Mouse (Mus musculus) neural tube, embryonic 12.5 days (tissue): Measurements from ENCODE around the gene Pou3f3. TPM values are rescaled to one million over a fixed set of nuclear protein-coding genes. Genes with fewer than 3 reads are reported as not detected.

Experiments used
- ATAC-seq: fragments of 200-750 bp; cut with Nextera tagmentation; 2 replicates; pipeline ENCODE4 v1.8.0; 2017; ENCODE audit warnings: low read depth, mild to moderate bottlenecking, moderate TSS enrichment, moderate library complexity; ENCODE audit not compliant: low FRiP score
- H3K27ac ChIP-seq: fragments of 300-500 bp; sonication (generic); 2 replicates; pipeline ENCODE4 v1.5.1; 2016
- H3K27me3 ChIP-seq: fragments of 300-500 bp; sonication (generic); replicated peaks from 2 replicates; pipeline ENCODE4 v1.6.1; 2016; ENCODE audit warnings: mild to moderate bottlenecking
- H3K36me3 ChIP-seq: fragments of 300-500 bp; sonication (generic); 2 replicates; pipeline ENCODE4 v1.6.1; 2016; ENCODE audit warnings: mild to moderate bottlenecking
- H3K4me1 ChIP-seq: fragments of 300-500 bp; sonication (generic); 2 replicates; pipeline ENCODE4 v1.6.1; 2016
- H3K4me2 ChIP-seq: fragments of 300-500 bp; sonication (generic); replicated peaks from 2 replicates; pipeline ENCODE4 v1.6.1; 2016; ENCODE audit warnings: mild to moderate bottlenecking
- H3K4me3 ChIP-seq: fragments of 300-500 bp; sonication (generic); 2 replicates; pipeline ENCODE4 v1.5.1; 2016
- H3K9ac ChIP-seq: fragments of 300-500 bp; sonication (generic); 2 replicates; pipeline ENCODE4 v1.6.1; 2016; ENCODE audit warnings: mild to moderate bottlenecking
- H3K9me3 ChIP-seq: fragments of 300-500 bp; sonication (generic); 2 replicates; pipeline ENCODE4 v1.6.1; 2016; ENCODE audit warnings: mild to moderate bottlenecking
- WGBS: fragments of 180-500 bp; shearing (Covaris S2); methylation state at CpG from one replicate; pipeline ENCODE4 v1.1.7; 2016; 5-methylcytosine and 5-hydroxymethylcytosine counted together
- polyA plus RNA-seq: library from polyadenylated mRNA; unstranded; fragments of >200 nt; fragmentation: Nextera tagmentation; extraction: Ambion mirVana; gene quantifications from 2 replicates; pipeline ENCODE4 v1.2.1, GENCODE M21; 2016

The Pou3f3 gene
- polyA plus RNA-seq, 1 experiment from 2014 or later = 17.8 TPM

DNA sequence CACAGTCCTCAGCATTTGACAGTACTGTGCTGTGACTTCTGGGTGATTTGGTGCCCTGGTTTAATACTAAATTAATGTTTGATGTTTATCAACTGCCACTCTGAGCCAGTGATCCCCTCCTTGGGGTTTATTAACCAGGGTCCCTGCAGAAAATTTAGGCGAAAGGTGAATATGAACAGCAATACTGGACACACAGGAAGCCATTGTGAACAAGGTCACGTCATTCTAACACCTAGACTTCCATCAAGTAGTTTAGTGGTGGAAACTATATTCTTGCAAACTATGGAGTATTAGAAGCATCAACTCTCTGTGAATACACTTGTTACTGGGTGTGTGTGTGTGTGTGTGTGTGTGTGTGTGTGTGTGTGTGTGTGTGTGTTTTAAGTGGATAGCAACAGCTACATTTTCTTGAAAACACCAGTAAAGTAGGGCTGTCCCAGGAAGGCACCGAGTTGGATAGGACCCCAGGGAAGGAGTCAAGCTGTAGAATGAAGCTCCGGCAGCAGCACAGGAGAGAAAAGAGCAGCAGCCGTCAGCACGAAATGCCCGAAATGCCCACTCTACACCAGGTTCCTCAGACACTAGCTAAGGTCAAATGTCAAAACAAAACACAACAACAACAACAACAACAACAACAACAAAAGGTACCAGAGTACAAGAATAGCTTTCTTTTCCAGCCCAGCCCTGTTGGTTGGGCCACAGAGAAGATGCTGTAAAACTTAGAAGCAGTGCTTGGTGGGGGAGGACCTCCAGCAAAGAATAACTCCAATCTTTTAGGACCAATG is 7.6 kb upstream of the Pou3f3 start:
- H3K4me1 ChIP-seq = peaks cover 44% of the 10 kb centered on the region
- ATAC-seq = no peak
- peak overlapping the region; percentile 92 for H3K4me2 ChIP-seq
- no peak overlapping the region for H3K27ac ChIP-seq
- no peaks in the 10 kb centered on the region for H3K36me3 ChIP-seq
- H3K27me3 ChIP-seq = peaks cover 4% of the 10 kb centered on the region; the same call in 1 of the 2 replicates
- H3K4me3 ChIP-seq = peak overlapping the region; percentile 48
- H3K9ac ChIP-seq = peak overlapping the region; percentile 86
- H3K9me3 ChIP-seq = no peaks in the 10 kb centered on the region
- 2% methylated on average over 7 of the region's 7 CpGs for WGBS

GRCm38 (mm10) chr1:42688541-42689125 is 6.9 kb upstream of the Pou3f3 start:
- Histone ChIP-seq H3K9me3 (no peaks in the 10 kb centered on the region), H3K27me3 (peaks cover 4% of the 10 kb centered on the region; the same call in 1 of the 2 replicates), H3K27ac (no peak overlapping the region), H3K36me3 (no peaks in the 10 kb centered on the region), H3K4me3 (peak overlapping the region; percentile 15), H3K9ac (peak overlapping the region; percentile 86), H3K4me2 (peak overlapping the region; percentile 92), H3K4me1 (peaks cover 44% of the 10 kb centered on the region)
- no peak for ATAC-seq
- 4% methylated on average over 4 of the region's 4 CpGs for WGBS

DNA sequence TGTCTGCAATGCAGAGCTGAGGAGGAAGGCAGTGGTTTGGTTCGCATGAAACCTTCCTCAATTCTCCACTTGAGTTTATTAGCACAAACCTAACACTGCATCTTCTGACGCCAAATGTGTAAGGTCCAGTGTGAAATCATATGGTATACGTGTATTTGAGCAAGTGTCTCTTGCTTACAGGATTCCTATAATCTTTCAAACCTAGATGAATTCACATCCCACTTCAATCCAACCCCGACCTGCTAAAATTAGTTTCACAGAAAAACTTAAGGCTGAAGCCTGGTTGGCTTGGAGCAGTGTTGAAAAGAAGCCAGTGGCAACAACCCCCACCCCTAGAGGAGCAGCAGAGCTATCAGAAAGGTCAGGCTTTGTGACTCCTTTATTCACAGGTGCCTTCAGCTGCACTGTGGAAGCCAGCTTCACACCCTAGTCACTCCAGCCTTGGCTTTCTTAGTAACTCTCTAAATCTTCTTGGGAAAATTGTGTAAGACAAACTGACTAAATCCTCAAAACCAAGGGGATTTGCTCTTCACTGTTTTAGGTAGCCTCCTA is 5.5 kb upstream of the Pou3f3 start:
- Histone ChIP-seq H3K4me1 (peaks cover 31% of the 10 kb centered on the region), H3K4me2 (peak overlapping the region; percentile 92), H3K4me3 (peak overlapping the region; percentile 28), H3K27ac (peak overlapping the region; percentile 32; the same call in 1 of the 2 replicates), H3K9me3 (no peaks in the 10 kb centered on the region), H3K27me3 (no peaks in the 10 kb centered on the region), H3K36me3 (no peaks in the 10 kb centered on the region), H3K9ac (peak overlapping the region; percentile 86)
- 4% methylated on average over 4 of the region's 4 CpGs for WGBS
- ATAC-seq = no peak

DNA sequence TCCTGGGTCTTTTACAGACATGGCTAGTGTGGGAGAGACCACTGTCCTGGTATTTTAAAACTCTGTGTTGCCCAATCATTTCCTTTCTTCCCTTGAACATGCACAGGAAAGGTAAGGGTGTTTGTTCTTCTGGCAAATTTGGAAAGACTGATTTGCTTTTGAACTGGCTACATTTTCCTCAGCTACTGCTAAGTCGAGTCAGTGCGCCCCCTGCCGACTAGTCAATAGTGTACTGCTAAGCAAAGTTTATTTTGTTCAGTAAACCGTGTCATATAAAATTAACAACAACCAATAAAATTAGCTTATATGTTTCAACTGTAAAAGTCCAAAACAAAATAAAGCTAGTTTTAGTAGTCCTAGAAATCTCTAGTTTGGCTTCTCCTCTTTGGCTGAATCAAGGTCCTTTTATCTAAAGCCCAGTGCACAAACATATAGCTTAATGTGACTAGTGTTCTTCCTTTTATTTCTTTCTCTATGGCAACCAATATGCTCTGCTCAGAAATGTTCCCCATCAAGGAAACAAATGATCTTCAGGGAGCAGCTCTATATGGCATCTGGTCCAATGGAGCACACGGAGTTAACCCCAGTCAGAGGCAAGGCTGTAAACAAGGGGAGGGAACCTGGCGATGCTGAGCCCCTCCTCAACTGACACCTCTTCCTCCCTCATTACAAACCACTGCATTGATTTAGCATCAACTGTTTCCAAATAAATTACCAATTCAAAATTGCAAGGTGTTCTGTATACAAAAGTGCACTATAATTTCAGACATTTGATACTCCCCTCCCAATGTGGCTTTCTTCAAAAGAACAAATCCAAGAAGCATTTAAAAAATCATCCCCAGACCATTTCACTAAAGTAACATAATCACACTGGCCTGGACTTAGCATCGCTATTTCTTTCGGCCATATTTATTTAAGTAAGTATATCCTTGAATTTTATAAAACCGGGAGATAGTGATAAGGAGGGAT is 4.1 kb upstream of the Pou3f3 start:
- peak overlapping the region; percentile 86 for H3K9ac ChIP-seq
- 0 out of 2 replicates have a peak, but pooled peaks cover under 1% of the 10 kb centered on the region for H3K27me3 ChIP-seq
- ATAC-seq = peak; percentile 54
- peak overlapping the region; percentile 96 for H3K4me3 ChIP-seq
- H3K36me3 ChIP-seq = no peaks in the 10 kb centered on the region
- H3K9me3 ChIP-seq = no peaks in the 10 kb centered on the region
- 1% methylated on average over 9 of the region's 9 CpGs for WGBS
- peak overlapping the region; percentile 75 for H3K27ac ChIP-seq
- H3K4me2 ChIP-seq = peak overlapping the region; percentile 92
- peaks cover 18% of the 10 kb centered on the region for H3K4me1 ChIP-seq

GRCm38 (mm10) chr1:42692221-42692620 is 3.3 kb upstream of the Pou3f3 start:
- ATAC-seq = no peak
- Histone ChIP-seq H3K4me2 (peak overlapping the region; percentile 92), H3K4me1 (peaks cover 16% of the 10 kb centered on the region), H3K4me3 (peak overlapping the region; percentile 96), H3K36me3 (0 out of 2 replicates have a peak, but pooled peaks cover under 1% of the 10 kb centered on the region), H3K9ac (peak overlapping the region; percentile 83), H3K9me3 (no peaks in the 10 kb centered on the region), H3K27me3 (peaks cover 3% of the 10 kb centered on the region; the same call in 1 of the 2 replicates), H3K27ac (peak overlapping the region; percentile 75)
- WGBS = 4% methylated on average over 1 of the region's 1 CpGs

- peak overlapping the region; percentile 97 for H3K27ac ChIP-seq
- peak overlapping the region; percentile 83 for H3K9ac ChIP-seq
- peak overlapping the region; percentile 92 for H3K4me2 ChIP-seq
- no peaks in the 10 kb centered on the region for H3K9me3 ChIP-seq
- H3K27me3 ChIP-seq = peaks cover 10% of the 10 kb centered on the region; the same call in 1 of the 2 replicates
- H3K4me1 ChIP-seq = peaks cover 14% of the 10 kb centered on the region
- H3K4me3 ChIP-seq = peak overlapping the region; percentile 96
- WGBS = under 1% methylated on average over 21 of the region's 21 CpGs
- H3K36me3 ChIP-seq = peaks cover 10% of the 10 kb centered on the region
- no peak for ATAC-seq
Observed at GRCm38 (mm10) chr1:42693101-42693715, 2.4 kb upstream of the Pou3f3 start.

- ATAC-seq = peak; percentile 4
- peak overlapping the region; percentile 83 for H3K9ac ChIP-seq
Observed at GRCm38 (mm10) chr1:42693852-42694251, 1.7 kb upstream of the Pou3f3 start.

DNA sequence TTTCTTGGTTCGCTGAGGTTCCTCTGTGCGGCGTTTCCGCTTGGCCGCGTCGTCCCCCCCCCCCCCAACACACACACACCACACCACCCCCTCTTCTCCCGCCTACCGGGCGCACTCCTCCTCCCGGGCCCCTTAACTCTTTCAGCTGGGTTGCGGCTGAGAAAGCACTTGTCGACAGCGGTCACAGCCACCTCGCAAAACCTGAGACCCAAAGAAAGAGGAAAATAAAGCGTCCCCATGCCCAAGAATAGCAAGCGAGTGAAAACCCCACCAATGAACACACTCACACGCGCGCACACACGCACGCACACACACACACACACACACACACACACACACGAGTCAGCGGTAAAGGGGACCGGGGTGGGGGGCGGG is 1.3 kb upstream of the Pou3f3 start:
- Histone ChIP-seq H3K27me3 (peaks cover 10% of the 10 kb centered on the region; the same call in 1 of the 2 replicates), H3K36me3 (peaks cover 21% of the 10 kb centered on the region), H3K9me3 (no peaks in the 10 kb centered on the region), H3K4me1 (peaks cover 5% of the 10 kb centered on the region; the same call in 1 of the 2 replicates), H3K4me3 (peak overlapping the region; percentile 96), H3K27ac (peak overlapping the region; percentile 97), H3K4me2 (peak overlapping the region; percentile 92), H3K9ac (peak overlapping the region; percentile 83)
- ATAC-seq = peak; percentile 41
- under 1% methylated on average over 20 of the region's 26 CpGs for WGBS

More at GRCm38 (mm10) chr1:42693852-42694251, 1.7 kb upstream of the Pou3f3 start:
- under 1% methylated on average over 22 of the region's 22 CpGs for WGBS
- peak overlapping the region; percentile 96 for H3K4me3 ChIP-seq
- no peaks in the 10 kb centered on the region for H3K9me3 ChIP-seq
- H3K27ac ChIP-seq = peak overlapping the region; percentile 97
- H3K4me2 ChIP-seq = peak overlapping the region; percentile 92
- peaks cover 16% of the 10 kb centered on the region for H3K36me3 ChIP-seq
- peaks cover 7% of the 10 kb centered on the region for H3K4me1 ChIP-seq
- peaks cover 10% of the 10 kb centered on the region; the same call in 1 of the 2 replicates for H3K27me3 ChIP-seq

- peaks cover 4% of the 10 kb centered on the region; the same call in 1 of the 2 replicates for H3K4me1 ChIP-seq
- H3K9ac ChIP-seq = peak overlapping the region; percentile 83
- peaks cover 24% of the 10 kb centered on the region for H3K36me3 ChIP-seq
- peak overlapping the region; percentile 96 for H3K4me3 ChIP-seq
- peak; percentile 54 for ATAC-seq
- peaks cover 10% of the 10 kb centered on the region; the same call in 1 of the 2 replicates for H3K27me3 ChIP-seq
- WGBS = under 1% methylated on average over 53 of the region's 60 CpGs
- peak overlapping the region; percentile 92 for H3K4me2 ChIP-seq
- H3K27ac ChIP-seq = peak overlapping the region; percentile 97
- H3K9me3 ChIP-seq = no peaks in the 10 kb centered on the region
Observed at GRCm38 (mm10) chr1:42694665-42695577, 647 bp upstream of the Pou3f3 start.

DNA sequence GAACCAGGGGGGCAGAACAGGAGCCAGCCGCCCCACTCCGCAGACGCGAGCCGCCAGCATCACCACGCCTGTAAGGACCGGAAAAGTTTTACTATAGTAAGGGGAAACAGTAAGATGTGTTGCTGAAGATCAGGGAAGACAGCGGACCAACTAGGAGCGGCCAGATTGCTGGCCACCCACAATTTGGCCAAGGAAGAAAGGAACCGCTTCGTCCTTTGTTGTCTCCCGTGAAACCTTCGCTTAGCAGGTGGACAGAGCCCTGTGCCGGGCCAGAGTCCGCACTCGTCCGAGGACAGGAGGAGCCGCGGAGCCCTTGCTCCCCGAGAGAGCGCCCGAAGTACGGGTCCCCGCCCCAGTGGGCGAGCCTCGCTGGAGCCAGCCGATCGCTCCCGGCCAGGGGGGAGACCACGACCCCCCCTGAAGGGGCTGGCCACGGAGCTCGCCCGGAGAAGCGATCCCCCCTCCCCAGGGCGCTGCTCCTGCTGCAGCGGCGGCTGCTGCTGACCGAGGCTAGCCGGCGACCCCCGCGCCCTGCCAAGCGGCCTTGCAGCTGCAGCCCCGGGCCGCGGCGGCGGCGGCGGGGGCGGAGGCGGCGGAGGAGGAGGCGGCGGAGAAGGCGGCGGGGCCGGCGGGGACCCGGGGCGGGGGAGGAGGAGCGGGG is 933 bp downstream of the Pou3f3 start:
- Histone ChIP-seq H3K4me2 (peak overlapping the region; percentile 92), H3K4me1 (no peaks in the 10 kb centered on the region), H3K36me3 (peaks cover 24% of the 10 kb centered on the region), H3K9me3 (no peaks in the 10 kb centered on the region), H3K27ac (peak overlapping the region; percentile 96), H3K4me3 (peak overlapping the region; percentile 96), H3K27me3 (peaks cover 10% of the 10 kb centered on the region; the same call in 1 of the 2 replicates), H3K9ac (peak overlapping the region; percentile 99)
- WGBS = under 1% methylated on average over 53 of the region's 62 CpGs
- ATAC-seq = no peak
